Mouse (Mus musculus) liver, adult 2 months (tissue): ENCODE data around the gene Mapk8ip2.

Experiments used
- CTCF ChIP-seq: fragments of 200-500 bp; IDR thresholded peaks from 2 replicates; pipeline ENCODE4 v1.5.1; 2011; ENCODE audit warnings: low read depth, low read length, control low read depth
- POLR2A ChIP-seq: fragments of 200-500 bp; IDR thresholded peaks from 2 replicates; pipeline ENCODE4 v1.6.1; 2011; ENCODE audit warnings: low read length, control low read depth; ENCODE audit not compliant: insufficient read depth; ENCODE audit errors: extremely low read depth

DNA sequence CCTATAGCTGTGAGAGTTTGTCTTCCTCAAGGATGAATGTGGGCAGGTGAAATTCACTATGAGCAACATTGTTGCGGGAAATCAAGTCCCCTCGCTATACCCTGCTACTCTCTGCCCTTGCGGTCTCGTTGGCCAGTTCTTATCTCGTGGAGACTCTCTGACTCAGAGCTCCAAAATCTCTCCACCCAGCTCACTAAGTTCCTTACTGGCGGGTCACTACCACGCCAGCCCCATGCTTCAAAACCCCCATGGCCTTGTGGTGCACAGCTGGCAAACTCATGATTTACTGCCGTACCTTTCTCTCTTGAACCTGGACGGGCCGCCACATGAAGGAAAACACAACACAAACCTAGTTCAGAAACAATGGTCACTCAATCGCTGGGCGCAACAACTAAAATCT is 34.5 kb downstream of the Mapk8ip2 start:
- no peak for TF ChIP-seq CTCF
- no peak for TF ChIP-seq POLR2A
